Mouse (Mus musculus) gastrocnemius, postnatal 10 days (tissue): ENCODE results near the gene Pamr1. TPM values are rescaled to one million over a fixed set of nuclear protein-coding genes. Genes with fewer than 3 reads are reported as not detected.

Experiments used
- DNase-seq: peaks from one replicate; pipeline ENCODE4 v3.0.0; 2021; ENCODE audit warnings: mixed read lengths
- total RNA-seq, 2 experiments: library from RNA; stranded (reverse); gene quantifications; 2 replicates each; pipeline ENCODE4 v1.2.3; 2021

The Pamr1 gene
- total RNA-seq, 2 experiments from 2014 or later: 20.7 to 30.6 TPM

DNA sequence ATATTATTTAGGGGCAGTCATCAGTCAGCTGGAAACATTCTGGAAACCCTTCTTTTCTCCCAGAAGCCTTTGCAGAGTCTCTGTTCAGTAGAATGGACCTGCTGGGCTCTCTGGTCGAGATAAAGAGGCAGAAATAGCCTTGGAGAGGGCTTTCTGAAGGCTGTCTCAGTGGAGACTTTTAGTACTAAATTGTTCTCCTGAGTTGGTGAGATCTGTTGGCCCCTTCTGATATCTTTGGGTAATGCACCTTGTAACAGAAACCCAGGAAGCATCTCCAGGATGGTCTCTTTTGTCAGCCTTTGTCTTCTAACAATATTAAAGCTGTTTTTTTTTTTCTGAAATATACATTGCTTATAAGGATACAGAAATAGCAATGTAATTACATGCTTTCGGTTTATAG lies 111.2 kb downstream of the Pamr1 start:
- no peak for DNase-seq

DNA sequence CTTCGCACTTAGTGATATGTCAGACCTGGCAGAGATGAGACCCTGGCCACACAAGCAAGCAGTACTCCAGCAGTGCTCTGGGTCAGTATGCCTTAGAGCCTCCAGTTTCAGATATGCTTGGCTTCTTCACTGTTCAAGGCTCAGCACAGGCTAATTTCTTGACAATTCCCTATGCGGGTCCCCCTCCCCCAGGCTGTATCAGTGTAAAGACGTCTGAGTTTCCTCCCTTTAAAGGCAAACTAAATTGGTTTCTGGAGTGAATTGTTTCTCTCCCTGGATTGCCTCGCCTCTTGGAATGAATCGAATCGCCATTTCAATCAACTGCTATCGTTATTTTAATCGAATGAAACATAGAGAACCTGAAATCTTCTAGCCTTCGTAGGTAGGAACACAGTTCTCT lies 113.1 kb downstream of the Pamr1 start:
- no peak for DNase-seq

DNA sequence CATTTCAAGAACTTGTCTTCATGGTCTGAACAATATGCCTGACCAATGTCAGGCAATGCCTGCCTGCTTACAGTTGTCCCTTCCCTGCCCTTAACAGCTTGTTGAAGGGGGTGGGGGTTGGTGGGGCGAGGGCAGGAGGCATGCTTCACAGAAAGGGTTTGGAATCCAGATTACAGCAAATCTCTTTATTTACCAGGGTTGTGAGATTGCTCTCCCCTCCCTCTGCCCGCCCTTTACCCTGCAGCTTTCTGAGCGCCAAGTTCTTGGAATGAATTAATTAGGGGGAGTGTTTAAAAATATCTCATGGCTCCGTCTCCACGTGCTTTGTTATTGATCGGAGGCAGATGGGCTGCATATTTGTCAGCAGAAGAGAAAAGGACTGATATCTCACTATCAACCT lies 113.5 kb downstream of the Pamr1 start:
- no peak for DNase-seq

DNA sequence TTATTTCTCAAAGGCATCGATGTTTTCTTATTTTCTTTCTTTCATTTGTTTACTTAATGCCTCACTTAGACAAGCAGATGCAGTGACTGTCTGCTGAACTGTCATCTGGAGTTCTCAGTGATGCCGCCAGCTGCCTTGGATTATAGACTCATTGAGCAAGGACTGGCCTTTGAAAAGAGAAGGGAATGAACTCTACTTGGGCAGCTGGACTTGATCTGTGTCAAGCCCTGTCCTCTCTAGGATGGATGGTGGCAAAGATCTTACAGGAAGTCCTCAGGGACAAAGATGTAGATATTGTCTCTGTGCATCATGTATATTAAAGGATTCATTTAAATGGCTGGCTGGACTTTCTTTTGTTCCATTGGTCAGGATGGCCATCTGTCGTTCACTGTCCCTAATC lies 114.1 kb downstream of the Pamr1 start:
- DNase-seq: no peak

DNA sequence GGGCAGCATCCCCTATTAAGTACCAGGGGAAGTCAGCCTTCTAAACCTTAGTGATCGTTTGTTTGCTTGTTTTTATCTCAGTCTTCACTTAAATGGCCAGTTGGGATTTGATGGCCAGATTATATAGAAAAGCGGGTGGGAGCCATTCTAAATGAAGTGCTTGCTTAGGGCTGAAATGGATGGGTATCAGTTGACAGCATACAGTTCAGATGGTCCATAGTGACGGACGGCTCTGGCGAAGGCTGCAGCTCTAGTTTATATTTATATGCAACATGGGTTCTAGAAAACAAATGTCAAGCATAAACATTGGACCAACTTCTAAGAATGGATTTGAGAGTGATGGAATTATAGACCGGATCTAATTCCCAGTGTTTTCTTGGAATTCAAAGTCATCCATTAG lies 118.2 kb downstream of the Pamr1 start:
- no peak for DNase-seq

DNA sequence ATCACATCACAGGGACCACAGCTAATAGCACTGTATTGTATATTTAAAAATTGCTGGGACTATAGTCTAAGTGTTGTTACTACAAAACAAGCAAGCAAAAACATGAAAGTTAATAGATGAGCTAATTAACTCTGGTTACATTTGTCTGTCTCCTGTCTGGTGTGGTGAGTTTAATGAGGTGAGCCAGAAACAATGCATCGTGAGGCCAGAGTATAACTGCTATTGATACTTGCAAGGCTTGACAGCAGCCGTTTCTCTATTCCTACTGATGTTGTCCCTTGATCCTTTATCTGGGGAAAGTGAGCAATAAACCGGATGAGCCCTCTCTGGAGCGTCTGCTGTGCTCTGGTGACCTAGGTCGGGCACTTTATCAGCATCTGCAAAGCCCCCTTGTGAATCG lies 119.8 kb downstream of the Pamr1 start:
- no peak for DNase-seq

DNA sequence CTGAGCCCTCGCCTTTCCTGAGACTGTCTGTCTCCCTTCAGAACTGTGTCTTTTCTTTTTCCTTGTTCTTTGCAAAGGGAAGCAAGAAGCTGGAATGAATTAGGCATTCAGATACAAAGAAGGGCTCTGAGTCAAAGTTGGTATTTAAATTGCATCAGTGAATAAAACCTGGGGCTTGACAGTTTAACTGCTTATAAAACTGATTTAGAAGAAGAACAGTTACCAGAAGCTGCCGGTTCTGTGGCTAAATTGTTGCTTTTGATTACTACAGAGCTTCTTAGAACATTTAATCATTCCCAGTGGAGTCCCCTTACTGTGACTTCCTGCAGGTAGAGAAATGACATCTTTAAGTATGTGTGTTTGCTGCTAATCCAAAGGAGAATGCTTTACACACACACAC lies 124.8 kb downstream of the Pamr1 start:
- no peak for DNase-seq

DNA sequence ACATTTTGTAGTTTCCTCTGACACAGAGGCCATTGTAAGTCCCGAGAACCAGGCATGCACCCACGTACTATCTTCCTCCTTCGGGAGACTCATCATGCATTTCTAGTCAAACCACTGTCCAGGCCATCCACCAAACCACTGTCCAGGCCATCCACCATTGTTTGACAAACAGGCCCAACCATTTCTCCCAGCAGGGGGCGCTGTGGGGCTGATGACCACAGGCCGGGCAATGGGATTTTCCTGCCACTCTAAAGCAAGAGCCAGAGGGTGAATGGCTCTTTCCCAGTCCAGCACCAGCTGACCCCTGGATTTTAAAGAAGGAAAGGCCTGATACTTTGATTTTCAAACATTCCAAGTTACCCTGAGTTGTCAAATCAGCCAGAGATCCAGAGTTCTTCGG lies 125.5 kb downstream of the Pamr1 start:
- peak; percentile 70 for DNase-seq

DNA sequence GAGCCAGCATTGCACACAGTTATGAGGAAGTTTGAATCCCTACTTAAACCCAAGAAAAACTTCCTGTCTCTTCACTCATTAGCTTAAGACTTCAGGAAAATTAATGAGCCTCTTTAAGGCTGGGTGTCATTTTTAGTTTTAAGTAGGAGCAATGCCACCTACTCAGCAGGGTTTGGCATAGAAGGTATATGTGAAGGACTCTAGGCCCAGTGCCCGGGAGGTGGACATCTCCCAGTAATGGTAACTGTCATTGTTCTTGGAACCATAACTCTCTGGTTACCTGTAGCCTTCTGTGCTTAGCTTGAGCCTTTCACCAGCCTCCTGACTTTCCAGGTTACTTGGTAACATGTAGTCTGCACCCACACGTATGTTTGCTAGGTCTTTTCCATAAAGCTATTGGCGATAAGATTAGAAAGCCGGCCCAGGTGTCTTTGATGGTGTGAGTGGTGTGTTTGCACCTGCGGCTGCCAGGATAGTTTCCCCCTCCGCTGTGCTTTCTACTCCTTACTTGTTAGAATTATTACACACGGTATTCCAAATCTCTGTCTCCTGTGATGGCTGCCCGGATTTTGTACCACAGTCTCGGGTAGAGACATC lies 127.0 kb downstream of the Pamr1 start:
- no peak for DNase-seq

DNA sequence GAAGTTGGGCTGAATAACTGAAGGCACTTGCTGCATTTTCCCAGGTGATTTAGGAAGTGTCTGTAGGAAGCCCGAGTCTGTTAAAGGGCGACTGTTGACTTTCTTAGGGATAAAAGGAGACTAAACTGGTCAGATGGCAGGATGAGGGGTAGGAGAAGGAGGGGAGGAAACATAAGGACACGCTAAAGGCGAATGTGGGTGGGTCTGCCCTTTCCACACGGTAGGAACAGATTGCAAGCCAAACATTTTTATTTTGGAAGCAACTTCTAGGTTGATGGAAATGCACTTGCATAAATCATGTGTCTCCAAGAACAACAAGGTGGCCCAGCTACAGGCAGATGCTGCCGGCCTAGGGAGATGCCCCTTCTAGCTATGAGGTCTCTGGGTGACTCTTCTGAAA lies 127.6 kb downstream of the Pamr1 start:
- DNase-seq: no peak

DNA sequence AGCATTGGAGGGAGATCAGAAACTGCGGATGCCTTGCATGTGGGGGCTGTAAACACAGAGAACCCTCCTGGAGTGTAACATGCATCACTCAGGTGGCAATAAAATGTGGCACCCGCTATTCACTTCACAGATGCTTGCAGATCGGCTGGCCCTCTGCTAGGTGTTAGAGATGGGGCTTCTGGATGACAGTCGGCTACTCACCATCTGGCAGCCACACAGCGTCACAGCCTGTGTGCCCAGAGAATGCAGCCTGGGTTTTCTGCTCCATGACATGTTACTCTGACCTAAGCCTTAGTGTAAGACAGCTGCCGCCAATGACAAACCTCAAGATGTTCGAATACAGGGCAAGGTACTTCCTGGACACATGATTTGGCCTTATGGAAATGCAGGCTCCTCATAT lies 131.5 kb downstream of the Pamr1 start:
- no peak for DNase-seq

DNA sequence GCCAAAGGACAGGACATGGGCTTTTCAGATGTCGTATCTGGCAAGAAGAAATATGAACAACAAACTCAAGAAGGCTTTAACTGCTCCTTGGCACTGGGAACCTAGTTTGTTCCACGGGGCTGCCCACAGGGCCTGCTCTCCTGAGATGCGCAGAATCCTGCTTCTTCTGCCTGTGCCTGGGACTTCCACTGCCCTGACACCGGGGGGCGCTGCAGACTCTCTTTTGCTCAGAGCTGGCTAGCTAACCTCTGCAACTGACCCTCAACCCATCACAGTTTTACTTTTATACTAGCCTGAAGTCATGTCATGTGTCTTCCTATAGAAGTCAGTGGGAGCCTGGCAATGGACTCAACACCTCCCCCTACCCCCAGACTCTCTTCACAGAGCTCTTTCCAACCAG lies 132.4 kb downstream of the Pamr1 start:
- peak; percentile 66 for DNase-seq

DNA sequence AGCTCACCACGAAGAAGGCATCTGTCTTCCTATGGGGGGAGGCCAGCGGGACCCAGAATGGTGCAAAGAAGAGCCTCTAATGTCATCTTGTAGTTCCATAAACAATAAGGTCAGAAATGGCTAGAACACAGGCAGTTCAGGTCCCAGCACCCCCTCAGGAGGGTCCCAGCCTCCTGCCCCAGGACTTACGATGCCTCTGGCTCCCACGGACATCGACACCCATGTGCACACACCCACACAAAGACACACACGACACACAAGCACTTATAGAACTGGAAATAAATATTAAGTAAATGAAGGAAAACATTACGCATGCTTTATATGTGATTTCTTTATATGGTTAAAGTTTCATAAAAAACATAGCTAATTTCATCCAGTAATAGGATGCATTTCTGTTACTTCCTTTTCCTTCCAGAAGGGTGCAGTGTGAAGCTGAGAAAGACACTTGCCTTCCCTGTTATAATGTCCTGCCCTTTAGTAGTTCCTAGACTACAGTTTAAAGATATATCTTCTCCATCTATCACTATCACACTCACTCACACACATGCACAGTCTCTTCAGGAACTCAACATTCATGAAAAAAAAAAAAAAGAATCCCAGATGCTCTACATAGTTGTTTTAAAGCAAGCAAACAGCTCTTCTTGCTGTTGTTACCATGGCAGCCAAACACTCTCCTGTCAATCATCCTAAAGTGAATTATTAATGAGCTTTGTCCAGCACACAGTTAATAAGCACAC lies 135.7 kb downstream of the Pamr1 start:
- DNase-seq: no peak

DNA sequence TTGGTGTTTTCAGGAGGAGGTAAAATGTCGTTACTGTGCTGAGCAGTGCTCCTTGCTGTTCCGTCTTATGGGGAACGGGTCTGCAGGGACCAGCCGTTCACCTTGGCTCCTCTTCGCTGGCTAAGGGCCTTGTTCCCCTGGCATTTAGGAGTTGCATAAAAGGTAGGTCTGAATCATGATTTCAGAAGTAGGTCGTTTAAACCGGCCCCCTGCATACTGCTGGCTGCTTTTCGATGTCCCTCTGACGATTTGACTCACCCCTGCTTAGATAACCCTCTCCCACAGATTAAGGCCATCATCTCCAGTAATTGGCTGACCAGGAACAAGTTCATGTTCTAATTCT lies 136.3 kb downstream of the Pamr1 start:
- no peak for DNase-seq

Other genes with a start within 250 kb of the Pamr1 start
- gene Trim44, start 142.2 kb upstream of the Pamr1 start, total RNA-seq: 10 to 100 TPM; 27.1 to 32.2 TPM
- gene Fjx1, start 97.5 kb upstream of the Pamr1 start, total RNA-seq: 1 to 10 TPM; 3.3 to 4.1 TPM
- gene Slc1a2, start 108.6 kb downstream of the Pamr1 start, total RNA-seq: 1 to 10 TPM; 2.3 to 2.4 TPM